Mouse (Mus musculus) midbrain, embryonic 11.5 days (tissue): ENCODE data around the gene Hs2st1. TPM values are rescaled to one million over a fixed set of nuclear protein-coding genes. Genes with fewer than 3 reads are reported as not detected.
A peak's percentile ranks its signal among the peaks of the same experiment; 100 is the strongest.

Experiments used
- ATAC-seq: fragments of 200-750 bp; cut with Nextera tagmentation; 2 replicates; pipeline ENCODE4 v1.8.0; 2017; ENCODE audit warnings: moderate TSS enrichment, moderate library complexity; ENCODE audit not compliant: low FRiP score
- DNase-seq: peaks from one replicate; pipeline ENCODE4 v3.0.0; 2015; ENCODE audit warnings: low spot score; ENCODE audit errors: missing footprints
- H3K27ac ChIP-seq: fragments of 300-500 bp; sonication (generic); 2 replicates; pipeline ENCODE4 v1.5.1; 2014; ENCODE audit warnings: low read depth, low read length
- H3K27me3 ChIP-seq: fragments of 300-500 bp; sonication (generic); 2 replicates; pipeline ENCODE4 v1.6.1; 2014; ENCODE audit warnings: mild to moderate bottlenecking, low read length, moderate library complexity, mixed read lengths; ENCODE audit not compliant: control insufficient read depth, insufficient read depth
- H3K36me3 ChIP-seq: fragments of 300-500 bp; sonication (generic); 2 replicates; pipeline ENCODE4 v1.6.1; 2014; ENCODE audit warnings: mild to moderate bottlenecking, low read length, moderate library complexity, mixed read lengths; ENCODE audit not compliant: control insufficient read depth, insufficient read depth
- H3K4me1 ChIP-seq: fragments of 300-500 bp; sonication (generic); 2 replicates; pipeline ENCODE4 v1.6.1; 2014; ENCODE audit warnings: low read length; ENCODE audit not compliant: control insufficient read depth, insufficient read depth
- H3K4me2 ChIP-seq: fragments of 300-500 bp; sonication (generic); 2 replicates; pipeline ENCODE4 v1.6.1; 2014; ENCODE audit warnings: mild to moderate bottlenecking, moderate library complexity
- H3K4me3 ChIP-seq: fragments of 300-500 bp; sonication (generic); 2 replicates; pipeline ENCODE4 v1.5.1; 2014; ENCODE audit warnings: low read depth, low read length
- H3K9ac ChIP-seq: fragments of 300-500 bp; sonication (generic); 2 replicates; pipeline ENCODE4 v1.6.1; 2014; ENCODE audit warnings: low read length
- H3K9me3 ChIP-seq: fragments of 300-500 bp; sonication (generic); 2 replicates; pipeline ENCODE4 v1.6.1; 2016; ENCODE audit warnings: low read length; ENCODE audit not compliant: control insufficient read depth
- WGBS: fragments of 180-500 bp; shearing (Covaris S2); extraction: QIAGEN DNeasy Blood & Tissue Kit; methylation state at CpG from one replicate; pipeline ENCODE4 v1.1.7; 2014; 5-methylcytosine and 5-hydroxymethylcytosine counted together
- polyA plus RNA-seq: library from polyadenylated mRNA; unstranded; fragments of >200 nt; fragmentation: Nextera tagmentation; extraction: Ambion mirVana; gene quantifications from 2 replicates; pipeline ENCODE4 v1.2.1, GENCODE M21; 2014

Hs2st1 gene
- polyA plus RNA-seq, 1 experiment from 2014 or later, result 16.5 TPM

GRCm38 (mm10) chr3:144435281-144435680, 134.7 kb downstream of the Hs2st1 start:
- no peak overlapping the region for H3K27ac ChIP-seq
- ATAC-seq, result no peak
- H3K4me1 ChIP-seq, result no peaks in the 10 kb centered on the region
- 95% methylated on average over 16 of the region's 16 CpGs for WGBS
- no peak overlapping the region for H3K4me3 ChIP-seq
- no peak for DNase-seq
- H3K36me3 ChIP-seq, result no peaks in the 10 kb centered on the region
- no peaks in the 10 kb centered on the region for H3K27me3 ChIP-seq
- no peak overlapping the region for H3K4me2 ChIP-seq
- H3K9ac ChIP-seq, result no peak overlapping the region
- no peaks in the 10 kb centered on the region for H3K9me3 ChIP-seq

- DNase-seq, result no peak
- Histone ChIP-seq H3K27ac (no peak overlapping the region), H3K36me3 (no peaks in the 10 kb centered on the region), H3K9me3 (no peaks in the 10 kb centered on the region), H3K4me2 (no peak overlapping the region), H3K9ac (no peak overlapping the region), H3K27me3 (no peaks in the 10 kb centered on the region), H3K4me1 (no peaks in the 10 kb centered on the region; the same call in 1 of the 2 replicates), H3K4me3 (no peak overlapping the region)
- no peak for ATAC-seq
- WGBS, result 92% methylated on average over 17 of the region's 17 CpGs
These were observed 135.7 kb downstream of the Hs2st1 start for GRCm38 (mm10) chr3:144434276-144434675.

GRCm38 (mm10) chr3:144433039-144433438, 136.9 kb downstream of the Hs2st1 start:
- WGBS, result 91% methylated on average over 7 of the region's 7 CpGs
- no peak for ATAC-seq
- H3K27ac ChIP-seq, result no peak overlapping the region
- H3K4me1 ChIP-seq, result peaks cover 4% of the 10 kb centered on the region
- no peak overlapping the region for H3K9ac ChIP-seq
- no peak overlapping the region for H3K4me3 ChIP-seq
- H3K4me2 ChIP-seq, result no peak overlapping the region
- H3K36me3 ChIP-seq, result no peaks in the 10 kb centered on the region
- no peaks in the 10 kb centered on the region for H3K27me3 ChIP-seq
- H3K9me3 ChIP-seq, result no peaks in the 10 kb centered on the region
- DNase-seq, result no peak

GRCm38 (mm10) chr3:144432143-144432577, 137.8 kb downstream of the Hs2st1 start:
- no peaks in the 10 kb centered on the region for H3K9me3 ChIP-seq
- no peak overlapping the region for H3K4me2 ChIP-seq
- no peaks in the 10 kb centered on the region for H3K27me3 ChIP-seq
- H3K4me3 ChIP-seq, result no peak overlapping the region
- no peak overlapping the region for H3K9ac ChIP-seq
- WGBS, result 90% methylated on average over 10 of the region's 10 CpGs
- no peak for ATAC-seq
- H3K36me3 ChIP-seq, result no peaks in the 10 kb centered on the region
- H3K27ac ChIP-seq, result no peak overlapping the region
- H3K4me1 ChIP-seq, result peaks cover 4% of the 10 kb centered on the region
- no peak for DNase-seq

- no peak overlapping the region for H3K4me2 ChIP-seq
- H3K9ac ChIP-seq, result no peak overlapping the region
- WGBS, result 48% methylated on average over 8 of the region's 8 CpGs
- H3K36me3 ChIP-seq, result 0 out of 2 replicates have a peak, but pooled peaks cover 2% of the 10 kb centered on the region
- no peaks in the 10 kb centered on the region for H3K9me3 ChIP-seq
- DNase-seq (no peak), ATAC-seq (peak; percentile 69)
- H3K4me3 ChIP-seq, result no peak overlapping the region
- H3K27me3 ChIP-seq, result no peaks in the 10 kb centered on the region
- peak overlapping the region; percentile 22; the same call in 1 of the 2 replicates for H3K27ac ChIP-seq
- peaks cover 4% of the 10 kb centered on the region for H3K4me1 ChIP-seq
These were observed 141.2 kb downstream of the Hs2st1 start for GRCm38 (mm10) chr3:144428514-144429431.

GRCm38 (mm10) chr3:144425041-144425448, 144.9 kb downstream of the Hs2st1 start:
- Histone ChIP-seq H3K27me3 (no peaks in the 10 kb centered on the region), H3K36me3 (0 out of 2 replicates have a peak, but pooled peaks cover 2% of the 10 kb centered on the region), H3K27ac (no peak overlapping the region), H3K9ac (no peak overlapping the region), H3K4me2 (no peak overlapping the region), H3K4me3 (no peak overlapping the region), H3K9me3 (no peaks in the 10 kb centered on the region), H3K4me1 (peaks cover 8% of the 10 kb centered on the region)
- WGBS, result 94% methylated on average over 4 of the region's 4 CpGs
- ATAC-seq, result no peak
- DNase-seq, result no peak

GRCm38 (mm10) chr3:144421404-144422180, 148.4 kb downstream of the Hs2st1 start:
- ATAC-seq (peak; percentile 49; the same call in 1 of the 2 replicates), DNase-seq (no peak)
- no peaks in the 10 kb centered on the region for H3K9me3 ChIP-seq
- H3K9ac ChIP-seq, result no peak overlapping the region
- no peak overlapping the region for H3K4me2 ChIP-seq
- no peaks in the 10 kb centered on the region for H3K36me3 ChIP-seq
- 48% methylated on average over 7 of the region's 7 CpGs for WGBS
- no peaks in the 10 kb centered on the region for H3K27me3 ChIP-seq
- H3K27ac ChIP-seq, result no peak overlapping the region
- peaks cover 4% of the 10 kb centered on the region; the same call in 1 of the 2 replicates for H3K4me1 ChIP-seq
- H3K4me3 ChIP-seq, result no peak overlapping the region

- WGBS, result 33% methylated on average over 7 of the region's 7 CpGs
- Histone ChIP-seq H3K27me3 (no peaks in the 10 kb centered on the region), H3K4me1 (peaks cover 23% of the 10 kb centered on the region), H3K36me3 (no peaks in the 10 kb centered on the region), H3K27ac (no peak overlapping the region), H3K9ac (no peak overlapping the region), H3K4me2 (no peak overlapping the region), H3K9me3 (no peaks in the 10 kb centered on the region), H3K4me3 (no peak overlapping the region)
- ATAC-seq, result no peak
- no peak for DNase-seq
These were observed 156.2 kb downstream of the Hs2st1 start for GRCm38 (mm10) chr3:144413821-144414220.
